Mouse (Mus musculus) intestine, embryonic 15.5 days (tissue): ENCODE results near the gene Mitf. TPM values are rescaled to one million over a fixed set of nuclear protein-coding genes. Genes with fewer than 3 reads are reported as not detected.
A peak's percentile ranks its signal among the peaks of the same experiment; 100 is the strongest.

ENCODE experiments used
- ATAC-seq: fragments of 200-750 bp; cut with Nextera tagmentation; 2 replicates; pipeline ENCODE4 v1.8.0; 2017; ENCODE audit warnings: moderate TSS enrichment, moderate library complexity
- H3K27ac ChIP-seq: fragments of 300-500 bp; sonication (generic); 2 replicates; pipeline ENCODE4 v1.5.1; 2015; ENCODE audit warnings: mild to moderate bottlenecking, inconsistent platforms
- H3K27me3 ChIP-seq: fragments of 300-500 bp; sonication (generic); replicated peaks from 2 replicates; pipeline ENCODE4 v1.6.1; 2015; ENCODE audit warnings: inconsistent platforms
- H3K36me3 ChIP-seq: fragments of 300-500 bp; sonication (generic); 2 replicates; pipeline ENCODE4 v1.6.1; 2015; ENCODE audit warnings: inconsistent platforms
- H3K4me1 ChIP-seq: fragments of 300-500 bp; sonication (generic); replicated peaks from 2 replicates; pipeline ENCODE4 v1.6.1; 2015; ENCODE audit warnings: inconsistent platforms
- H3K4me2 ChIP-seq: fragments of 300-500 bp; sonication (generic); replicated peaks from 2 replicates; pipeline ENCODE4 v1.6.1; 2015; ENCODE audit warnings: mild to moderate bottlenecking, inconsistent platforms
- H3K4me3 ChIP-seq: fragments of 300-500 bp; sonication (generic); replicated peaks from 2 replicates; pipeline ENCODE4 v1.5.1; 2015; ENCODE audit warnings: inconsistent platforms
- H3K9ac ChIP-seq: fragments of 300-500 bp; sonication (generic); 2 replicates; pipeline ENCODE4 v1.6.1; 2015; ENCODE audit warnings: inconsistent platforms
- H3K9me3 ChIP-seq: fragments of 300-500 bp; sonication (generic); 2 replicates; pipeline ENCODE4 v1.6.1; 2016; ENCODE audit warnings: inconsistent platforms
- whole genome bisulfite sequencing: fragments of 180-500 bp; shearing (Covaris S2); methylation state at CpG from one replicate; pipeline ENCODE4 v1.1.7; 2015; 5-methylcytosine and 5-hydroxymethylcytosine counted together
- polyA plus RNA-seq: library from polyadenylated mRNA; unstranded; fragments of >200 nt; fragmentation: Nextera tagmentation; extraction: Ambion mirVana; gene quantifications from 2 replicates; pipeline ENCODE4 v1.2.1, GENCODE M21; 2015

Gene Mitf
- polyA plus RNA-seq: 0.90 and 1.2 TPM in 2 replicates

DNA sequence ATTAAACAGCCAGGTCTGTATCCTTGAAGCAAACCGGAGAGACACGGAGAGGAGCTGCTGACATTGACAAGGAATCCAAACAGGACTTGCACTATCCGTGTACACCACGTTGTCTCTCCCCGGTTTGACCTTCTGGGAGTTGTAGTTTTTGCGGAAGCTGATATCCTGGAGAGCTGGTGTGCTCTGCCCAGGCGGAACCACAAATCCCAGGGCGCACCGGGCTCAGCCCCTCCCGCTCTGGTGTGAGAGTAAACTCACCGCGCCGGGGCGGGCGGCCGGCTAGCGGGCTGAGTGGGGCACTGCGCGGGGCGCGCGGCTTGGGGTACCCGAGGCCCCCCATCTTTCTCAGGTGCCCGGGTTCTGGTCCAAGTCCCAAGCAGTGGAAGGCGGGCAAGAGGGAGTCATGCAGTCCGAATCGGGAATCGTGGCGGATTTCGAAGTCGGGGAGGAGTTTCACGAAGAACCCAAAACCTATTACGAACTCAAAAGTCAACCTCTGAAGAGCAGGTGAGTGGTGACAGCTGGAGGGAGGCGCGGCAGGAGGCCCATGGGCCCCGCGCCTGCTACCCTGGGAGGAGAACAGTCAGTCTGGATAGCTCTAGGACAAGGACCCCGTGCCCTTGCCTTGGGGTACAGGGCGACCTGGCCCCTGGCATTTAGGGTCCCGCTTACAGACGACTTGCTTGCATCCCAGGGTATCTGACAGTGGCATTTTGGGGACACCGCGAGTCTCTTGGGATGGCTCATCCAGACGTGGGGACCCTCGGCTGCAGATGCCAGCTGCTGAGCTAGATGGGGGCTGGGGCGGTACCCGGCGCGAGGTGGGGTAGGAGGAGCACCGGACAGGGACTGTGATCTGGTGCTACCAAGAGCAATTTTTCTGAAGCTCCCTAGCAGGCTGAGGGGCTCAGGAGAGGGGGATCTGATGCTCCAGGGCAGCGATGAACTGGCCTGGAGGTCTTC lies at the start of gene Mitf:
Gene Mitf (plus strand): TSS at position 272 of the 963 bp plus-strand sequence.
- peak within 1 kb of the TSS; percentile 79 for H3K4me3 ChIP-seq
- WGBS: under 1% methylated on average over 51 of the region's 51 CpGs
- H3K4me1 ChIP-seq: 0 out of 2 replicates have a peak, but pooled peaks cover 5% of the 10 kb centered on the region
- peak within 1 kb of the TSS; percentile 100 for H3K4me2 ChIP-seq
- peak; percentile 100 for ATAC-seq
- no peaks in the 10 kb centered on the region for H3K9me3 ChIP-seq
- no peaks in the 10 kb centered on the region for H3K36me3 ChIP-seq
- H3K9ac ChIP-seq: peak within 1 kb of the TSS; percentile 61
- H3K27ac ChIP-seq: no peak within 1 kb of the TSS
- no peaks in the 10 kb centered on the region for H3K27me3 ChIP-seq

GRCm38 (mm10) chr6:97757361-97757760 lies 49.5 kb upstream of the Mitf start:
- H3K36me3 ChIP-seq: no peaks in the 10 kb centered on the region
- H3K27ac ChIP-seq: no peak overlapping the region
- H3K27me3 ChIP-seq: no peaks in the 10 kb centered on the region
- no peak overlapping the region for H3K4me2 ChIP-seq
- H3K9me3 ChIP-seq: no peaks in the 10 kb centered on the region
- no peak overlapping the region for H3K9ac ChIP-seq
- 82% methylated on average over 2 of the region's 2 CpGs for WGBS
- H3K4me3 ChIP-seq: no peak overlapping the region
- no peak for ATAC-seq
- H3K4me1 ChIP-seq: 0 out of 2 replicates have a peak, but pooled peaks cover 3% of the 10 kb centered on the region

- no peak for ATAC-seq
- H3K4me3 ChIP-seq: no peak overlapping the region
- 0 out of 2 replicates have a peak, but pooled peaks cover 3% of the 10 kb centered on the region for H3K4me1 ChIP-seq
- H3K27me3 ChIP-seq: no peaks in the 10 kb centered on the region
- H3K9ac ChIP-seq: no peak overlapping the region
- no peak overlapping the region for H3K4me2 ChIP-seq
- H3K27ac ChIP-seq: no peak overlapping the region
- WGBS: 35% methylated on average over 4 of the region's 4 CpGs
- H3K9me3 ChIP-seq: no peaks in the 10 kb centered on the region
- H3K36me3 ChIP-seq: no peaks in the 10 kb centered on the region
These were observed 48.0 kb upstream of the Mitf start for GRCm38 (mm10) chr6:97758884-97759283.

GRCm38 (mm10) chr6:97759301-97759700 lies 47.6 kb upstream of the Mitf start:
- Histone ChIP-seq H3K27ac (no peak overlapping the region), H3K4me3 (no peak overlapping the region), H3K36me3 (no peaks in the 10 kb centered on the region), H3K4me2 (no peak overlapping the region), H3K4me1 (0 out of 2 replicates have a peak, but pooled peaks cover 3% of the 10 kb centered on the region), H3K9ac (no peak overlapping the region), H3K9me3 (no peaks in the 10 kb centered on the region), H3K27me3 (no peaks in the 10 kb centered on the region)
- ATAC-seq: no peak
- WGBS: 14% methylated on average over 4 of the region's 4 CpGs

- no peaks in the 10 kb centered on the region for H3K27me3 ChIP-seq
- no peaks in the 10 kb centered on the region for H3K36me3 ChIP-seq
- H3K27ac ChIP-seq: no peak overlapping the region
- ATAC-seq: no peak
- no peaks in the 10 kb centered on the region for H3K9me3 ChIP-seq
- 27% methylated on average over 4 of the region's 4 CpGs for WGBS
- H3K4me2 ChIP-seq: no peak overlapping the region
- H3K9ac ChIP-seq: no peak overlapping the region
- H3K4me3 ChIP-seq: no peak overlapping the region
- 0 out of 2 replicates have a peak, but pooled peaks cover 3% of the 10 kb centered on the region for H3K4me1 ChIP-seq
These were observed 45.5 kb upstream of the Mitf start for GRCm38 (mm10) chr6:97761326-97761725.

DNA sequence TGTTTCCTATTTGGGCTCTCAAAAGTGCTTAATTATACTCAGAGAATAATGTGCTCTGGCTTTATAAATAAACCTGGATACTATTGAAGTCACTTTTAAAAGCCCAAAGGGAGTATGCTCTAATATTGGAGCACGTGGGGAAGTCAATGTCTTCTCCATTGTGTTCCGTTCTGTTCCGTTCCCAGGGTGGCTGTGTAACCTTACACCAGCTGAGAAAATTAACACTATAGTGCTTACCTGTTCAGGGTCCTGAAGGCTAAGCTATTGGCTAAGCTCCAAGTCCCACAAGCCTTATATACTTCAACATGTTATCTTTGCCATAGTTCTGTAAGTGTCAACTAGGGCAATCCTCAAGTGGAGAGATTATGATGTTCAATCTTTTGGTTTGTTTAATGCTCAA lies 42.9 kb upstream of the Mitf start:
- 0 out of 2 replicates have a peak, but pooled peaks cover 1% of the 10 kb centered on the region for H3K4me1 ChIP-seq
- WGBS: 46% methylated on average over 3 of the region's 3 CpGs

DNA sequence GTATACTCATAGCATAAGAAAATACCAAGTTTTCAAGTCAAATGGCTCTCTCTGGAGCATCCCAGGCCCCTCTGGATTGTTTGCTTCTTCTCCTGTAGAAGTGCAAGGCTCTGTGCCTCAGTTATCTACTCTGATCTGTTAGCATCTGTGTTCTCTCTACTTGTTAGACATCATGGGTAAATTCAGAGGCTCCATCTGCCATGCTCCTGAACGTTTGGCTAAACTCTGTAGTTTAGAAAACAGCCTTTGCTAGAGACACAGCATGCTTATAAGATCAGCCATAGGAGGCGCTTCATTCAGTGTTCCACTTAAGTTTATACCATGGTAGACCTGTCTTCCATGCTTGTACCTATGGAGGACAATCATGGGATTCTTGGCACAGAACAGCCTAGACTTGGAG lies 39.0 kb upstream of the Mitf start:
- Histone ChIP-seq H3K9me3 (no peaks in the 10 kb centered on the region), H3K27ac (no peak overlapping the region), H3K4me3 (no peak overlapping the region), H3K4me1 (no peaks in the 10 kb centered on the region), H3K27me3 (no peaks in the 10 kb centered on the region), H3K36me3 (no peaks in the 10 kb centered on the region), H3K4me2 (no peak overlapping the region), H3K9ac (no peak overlapping the region)
- 66% methylated on average over 2 of the region's 2 CpGs for WGBS
- ATAC-seq: no peak

More for the DNA sequence above, 42.9 kb upstream of the Mitf start:
- no peaks in the 10 kb centered on the region for H3K27me3 ChIP-seq
- no peak overlapping the region for H3K9ac ChIP-seq
- H3K27ac ChIP-seq: no peak overlapping the region
- no peak for ATAC-seq
- no peaks in the 10 kb centered on the region for H3K9me3 ChIP-seq
- no peak overlapping the region for H3K4me2 ChIP-seq
- no peaks in the 10 kb centered on the region for H3K36me3 ChIP-seq
- H3K4me3 ChIP-seq: no peak overlapping the region

- Histone ChIP-seq H3K27me3 (no peaks in the 10 kb centered on the region), H3K4me2 (no peak overlapping the region), H3K36me3 (no peaks in the 10 kb centered on the region), H3K9ac (no peak overlapping the region), H3K27ac (no peak overlapping the region), H3K4me3 (no peak overlapping the region), H3K4me1 (no peaks in the 10 kb centered on the region), H3K9me3 (no peaks in the 10 kb centered on the region)
- WGBS: 89% methylated on average over 7 of the region's 7 CpGs
- ATAC-seq: no peak
These were observed 37.3 kb upstream of the Mitf start for GRCm38 (mm10) chr6:97769549-97769948.

DNA sequence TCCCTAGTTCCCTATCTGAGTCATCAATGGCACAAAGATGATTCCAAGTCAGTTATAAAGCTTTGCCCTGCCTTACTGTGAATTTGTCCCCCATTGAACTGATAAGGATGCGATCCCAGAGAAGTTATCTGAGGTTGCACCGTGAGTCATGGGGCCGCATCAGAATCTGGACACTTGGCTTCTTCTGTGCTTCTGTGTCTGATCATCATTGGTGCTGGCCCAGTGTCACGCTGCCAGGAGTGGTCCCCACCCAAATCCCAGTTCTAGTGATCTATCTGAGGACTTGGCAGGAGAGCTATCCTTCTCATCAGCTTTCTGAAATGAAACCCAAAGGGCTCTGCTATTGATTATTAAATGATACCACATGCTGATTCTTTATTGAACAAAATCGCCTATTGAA lies 25.5 kb upstream of the Mitf start:
- no peak for ATAC-seq
- WGBS: 86% methylated on average over 5 of the region's 5 CpGs
- Histone ChIP-seq H3K27ac (no peak overlapping the region), H3K4me1 (no peaks in the 10 kb centered on the region), H3K36me3 (no peaks in the 10 kb centered on the region), H3K4me3 (no peak overlapping the region), H3K27me3 (no peaks in the 10 kb centered on the region), H3K4me2 (no peak overlapping the region), H3K9me3 (no peaks in the 10 kb centered on the region), H3K9ac (no peak overlapping the region)

DNA sequence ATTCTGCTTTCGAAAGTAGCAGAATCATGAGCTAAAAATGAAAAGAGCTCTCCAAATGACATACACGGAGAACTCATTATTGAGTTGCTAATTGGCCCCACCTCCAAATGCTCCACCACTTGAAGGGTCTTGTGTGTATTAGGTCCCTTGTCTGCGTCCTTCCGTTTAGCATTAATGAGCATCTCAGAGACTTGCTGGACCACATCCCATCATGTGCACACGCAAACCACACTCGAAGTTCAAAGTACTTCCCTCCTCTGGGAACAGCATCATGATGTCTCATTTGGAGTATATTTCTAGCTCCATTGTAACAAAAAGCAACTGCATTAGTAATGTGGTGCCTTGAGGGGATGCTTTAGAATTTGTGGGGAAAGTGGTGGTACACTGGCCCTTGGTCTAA lies 24.6 kb upstream of the Mitf start:
- no peak overlapping the region for H3K27ac ChIP-seq
- WGBS: 84% methylated on average over 6 of the region's 6 CpGs
- H3K4me3 ChIP-seq: no peak overlapping the region
- no peak for ATAC-seq
- no peak overlapping the region for H3K9ac ChIP-seq
- no peaks in the 10 kb centered on the region for H3K36me3 ChIP-seq
- H3K27me3 ChIP-seq: no peaks in the 10 kb centered on the region
- no peaks in the 10 kb centered on the region for H3K9me3 ChIP-seq
- H3K4me2 ChIP-seq: no peak overlapping the region
- H3K4me1 ChIP-seq: no peaks in the 10 kb centered on the region

DNA sequence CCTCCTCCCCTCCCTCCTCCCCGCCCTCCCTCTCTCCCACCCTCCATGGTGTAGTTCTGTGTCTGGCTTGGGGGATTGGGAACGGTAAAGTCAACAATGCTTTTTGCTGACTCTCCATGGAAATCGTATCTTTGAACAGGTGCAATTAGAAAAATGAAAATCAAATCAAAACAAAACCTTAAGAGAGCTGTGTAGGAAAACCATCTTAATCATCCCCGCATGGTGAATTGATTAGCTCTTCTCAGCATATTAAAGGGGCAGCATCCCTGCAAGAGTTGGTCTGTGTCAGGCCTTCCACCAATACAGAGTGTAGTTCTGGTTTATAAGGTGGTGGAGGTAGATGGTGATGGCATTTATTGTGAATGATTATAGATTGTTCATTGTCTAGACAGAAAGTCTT lies 20.0 kb upstream of the Mitf start:
- no peak overlapping the region for H3K4me3 ChIP-seq
- H3K27ac ChIP-seq: no peak overlapping the region
- no peaks in the 10 kb centered on the region for H3K36me3 ChIP-seq
- H3K9me3 ChIP-seq: no peaks in the 10 kb centered on the region
- WGBS: 78% methylated on average over 4 of the region's 4 CpGs
- no peak overlapping the region for H3K4me2 ChIP-seq
- no peak overlapping the region for H3K9ac ChIP-seq
- ATAC-seq: no peak
- no peaks in the 10 kb centered on the region for H3K27me3 ChIP-seq
- no peaks in the 10 kb centered on the region for H3K4me1 ChIP-seq

GRCm38 (mm10) chr6:97788361-97788974 lies 18.4 kb upstream of the Mitf start:
- no peaks in the 10 kb centered on the region for H3K4me1 ChIP-seq
- H3K9me3 ChIP-seq: no peaks in the 10 kb centered on the region
- H3K27ac ChIP-seq: no peak overlapping the region
- H3K27me3 ChIP-seq: no peaks in the 10 kb centered on the region
- H3K4me2 ChIP-seq: no peak overlapping the region
- H3K36me3 ChIP-seq: no peaks in the 10 kb centered on the region
- 78% methylated on average over 9 of the region's 9 CpGs for WGBS
- no peak for ATAC-seq
- H3K4me3 ChIP-seq: no peak overlapping the region
- H3K9ac ChIP-seq: no peak overlapping the region
